29 mouse cellular contexts compared by ENCODE assay signal in the genomic region with DNA sequence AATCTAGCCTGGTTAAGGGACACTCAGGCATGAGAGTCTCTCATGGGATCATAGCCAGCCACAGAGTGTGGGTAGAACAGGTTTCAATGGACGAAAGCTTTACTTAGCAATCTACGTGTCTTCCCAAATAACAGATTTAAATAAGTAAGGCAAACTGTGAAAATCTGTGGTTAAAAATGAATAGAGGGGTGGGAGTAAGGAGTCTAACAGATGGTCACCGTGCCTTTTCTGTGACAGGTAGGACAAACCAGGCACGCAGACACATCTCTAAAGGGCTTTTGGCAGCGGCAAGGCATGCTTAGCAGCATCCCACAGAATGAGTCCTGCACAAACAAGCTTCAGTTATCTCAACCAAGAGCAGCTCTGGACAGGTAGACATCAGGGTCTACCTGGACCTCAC. TPM values are rescaled to one million over a fixed set of nuclear protein-coding genes. Genes with fewer than 3 reads are reported as not detected.
DNase-seq lines count a peak whose midpoint lies in the region; ATAC-seq and TF ChIP-seq lines count a peak whose summit lies in the region.
"Had no signal": no experiment of that assay in that cellular context is flagged by ENCODE, and none has a peak within 500 bp of the region (broad histone marks: within the 10 kb centered on the region; RNA-seq: fewer than 3 reads in every experiment).

No protein-coding gene starts in this region.

- 93% methylated on average over 5 of the region's 5 CpGs for WGBS in lung, postnatal 0 days

- H3K27ac ChIP-seq in lung, postnatal 0 days (ENCODE audit: low read length) = no peak overlapping the region
- H3K27ac ChIP-seq: embryonic facial prominence, embryonic 12.5 days; embryonic facial prominence, embryonic 15.5 days; heart, embryonic 15.5 days; hindbrain, embryonic 14.5 days; hindbrain, postnatal 0 days had no signal

- TF ChIP-seq CTCF in lung, postnatal 0 days (IDR thresholded peaks at IDR 0.05) = no peak

- H3K27me3 ChIP-seq in lung, postnatal 0 days (replicated peaks; ENCODE audit: insufficient read depth, low read length) = no peaks in the 10 kb centered on the region
- H3K27me3 ChIP-seq: CH12.LX; embryonic facial prominence, embryonic 12.5 days; embryonic facial prominence, embryonic 15.5 days; heart, embryonic 12.5 days; heart, embryonic 15.5 days; Patski had no signal

- no peak overlapping the region for H3K4me2 ChIP-seq in lung, postnatal 0 days (replicated peaks; ENCODE audit: low read depth, low read length)
- H3K4me2 ChIP-seq: embryonic facial prominence, embryonic 12.5 days; embryonic facial prominence, embryonic 15.5 days; heart, embryonic 12.5 days; heart, embryonic 15.5 days; hindbrain, embryonic 14.5 days had no signal

- TF ChIP-seq EP300 in lung, postnatal 0 days (IDR thresholded peaks at IDR 0.05) = no peak

- H3K4me3 ChIP-seq in lung, postnatal 0 days (ENCODE audit: low read depth, low read length) = no peak overlapping the region
- H3K4me3 ChIP-seq: embryonic facial prominence, embryonic 12.5 days; embryonic facial prominence, embryonic 15.5 days; heart, embryonic 12.5 days; heart, embryonic 15.5 days had no signal

- H3K36me3 ChIP-seq in lung, postnatal 0 days (ENCODE audit: insufficient read depth, low read length) = no peaks in the 10 kb centered on the region
- H3K36me3 ChIP-seq: embryonic facial prominence, embryonic 12.5 days; embryonic facial prominence, embryonic 15.5 days; G1E; heart, embryonic 12.5 days; heart, embryonic 15.5 days had no signal

- no peak for ATAC-seq in lung, postnatal 0 days
- ATAC-seq: forebrain, embryonic 14.5 days; forebrain, postnatal 0 days; hindbrain, postnatal 0 days; Patski had no signal

- DNase-seq in frontal cortex, adult 2 months (ENCODE audit: extremely low spot score in 1 of 2, low spot score in 1 of 2) = peak; percentile 31 to 33
- DNase-seq in frontal cortex, postnatal 14 days (ENCODE audit: low spot score in 2 of 2) = no peak
- peak; percentile 25 to 33 for DNase-seq in right cerebral cortex, adult 2 months (ENCODE audit: low spot score in 2 of 2)
- no peak for DNase-seq in right cerebral cortex, adult 18-20 months
- peak; percentile 64 for DNase-seq in brain, adult 2 months (ENCODE audit: low read depth, low spot score)
- peak; percentile 73 for DNase-seq in telencephalon, adult 2 months (ENCODE audit: low read depth, low spot score)
- DNase-seq in lung, postnatal 0 days (ENCODE audit: low spot score) = no peak
- DNase-seq: adrenal gland, postnatal 10 days; adrenal gland, postnatal 36 days; B cell, adult 2 months; cerebellum, adult 11 months; cerebellum, adult 2 months; cerebellum, adult 9-11 months; cerebellum, postnatal 25 days; forebrain, postnatal 0 days; gastrocnemius, postnatal 25 days; heart, adult 18-20 months; heart, postnatal 10 days; heart, postnatal 4 days had no signal

- no peaks in the 10 kb centered on the region for H3K4me1 ChIP-seq in lung, postnatal 0 days (ENCODE audit: insufficient read depth, low read depth, low read length)
- H3K4me1 ChIP-seq: heart, embryonic 12.5 days; heart, embryonic 15.5 days had no signal

- no peak overlapping the region for H3K9ac ChIP-seq in lung, postnatal 0 days (replicated peaks; ENCODE audit: low read depth)
- H3K9ac ChIP-seq: embryonic facial prominence, embryonic 12.5 days; embryonic facial prominence, embryonic 15.5 days; forebrain, postnatal 0 days; heart, embryonic 12.5 days; heart, embryonic 15.5 days; hindbrain, embryonic 14.5 days had no signal

- no peaks in the 10 kb centered on the region for H3K9me3 ChIP-seq in lung, postnatal 0 days (ENCODE audit: low read length)
- H3K9me3 ChIP-seq: embryonic facial prominence, embryonic 12.5 days; embryonic facial prominence, embryonic 15.5 days; heart, embryonic 12.5 days; heart, embryonic 15.5 days had no signal

RNA-seq across cellular contexts. Expression of gene Socs5, which starts 59.9 kb away (rescaled TPM):
- 51.5 and 55.8 TPM in 2 replicates for polyA plus RNA-seq in frontal cortex, adult 2 months (2012; rRNA removed)
- 9.5 and 10.5 TPM in 2 replicates for polyA plus RNA-seq in lung, postnatal 0 days (2015; fragmentation: Nextera tagmentation; extraction: Ambion mirVana)

Comparison
In these comparisons a context has a peak if more than half of its experiments do, and no peak if none do; other contexts are left out.
1. DNase-seq: peak in frontal cortex, adult 2 months (2 of 2), right cerebral cortex, adult 2 months (2 of 2), brain, adult 2 months (single experiment) and telencephalon, adult 2 months (single experiment); none in frontal cortex, postnatal 14 days (0 of 2), right cerebral cortex, adult 18-20 months (single experiment) and lung, postnatal 0 days (single experiment).